Mouse (Mus musculus) E14TG2a.4 (cell line): Measurements from ENCODE around the gene Thap12.

Source experiments
- CTCF ChIP-seq: conservative IDR thresholded peaks from 2 replicates; pipeline ENCODE4 v1.5.1; 2014; ENCODE audit warnings: low read length
- NANOG ChIP-seq: IDR thresholded peaks from 2 replicates; pipeline ENCODE4 v1.6.1; 2014; ENCODE audit warnings: borderline replicate concordance, low read length, mixed read lengths
- POU5F1 ChIP-seq: IDR thresholded peaks from 2 replicates; pipeline ENCODE4 v1.6.1; 2014; ENCODE audit warnings: low read length, borderline replicate concordance

- no peak for TF ChIP-seq CTCF
- no peak for TF ChIP-seq NANOG
- TF ChIP-seq POU5F1: no peak
These were observed 32.1 kb upstream of the Thap12 start for GRCm38 (mm10) chr7:98670831-98671230.
